8 mouse cellular contexts compared by ENCODE assay signal in genomic region chr9:47529602-47530450, GRCm38 (mm10). TPM values are rescaled to one million over a fixed set of nuclear protein-coding genes. Genes with fewer than 3 reads are reported as not detected.
DNase-seq lines count a peak whose midpoint lies in the region; ATAC-seq lines count a peak whose summit lies in the region.

Gene Cadm1 (plus strand): TSS chr9:47530173.

- 1% methylated on average over 70 of the region's 72 CpGs for WGBS in macrophage (ENCODE audit: missing documents)

- peak within 1 kb of the TSS; percentile 49 for H3K4me3 ChIP-seq in macrophage (ENCODE audit: inconsistent target)

- no peaks in the 10 kb centered on the region for H3K36me3 ChIP-seq in macrophage (ENCODE audit: inconsistent target)

- peaks cover 37% of the 10 kb centered on the region for H3K79me2 ChIP-seq in macrophage (ENCODE audit: inconsistent target)

- DNase-seq in adrenal gland, postnatal 10 days = peak; percentile 97
- DNase-seq in embryo, embryonic 9.5 days (ENCODE audit: extremely low spot score) = peak; percentile 97
- DNase-seq in gastrocnemius, postnatal 36 days = peak; percentile 82 to 89
- peak; percentile 88 to 97 for DNase-seq in left cerebral cortex, adult 8-10 months (ENCODE audit: low spot score in 2 of 2)
- DNase-seq in retina, postnatal 7 days (ENCODE audit: low read depth, low spot score) = peak; percentile 98
- DNase-seq in thymus, postnatal 4 days = peak; percentile 91

- peak; percentile 54 for ATAC-seq in inflammation-experienced regulatory T-cells, adult 6 months

- H3K27ac ChIP-seq in macrophage = peak within 1 kb of the TSS; percentile 46; the same call in 1 of the 2 replicates

- intact Hi-C loops in gastrocnemius, postnatal 36 days (cut with DNase I) = loop anchor here (2.0 kb wide), 1 partner anchor 171 kb away; no protein-coding TSS in a partner anchor

RNA-seq across cellular contexts. Expression of gene Cadm1, which starts in this region (rescaled TPM):
- total RNA-seq in adrenal gland, postnatal 10 days (2021) = 10 to 100 TPM; 32.0 to 39.5 TPM
- 1 to 10 TPM; 2.3 to 3.2 TPM for total RNA-seq in gastrocnemius, postnatal 36 days (2021)
- polyA plus RNA-seq in inflammation-experienced regulatory T-cells, adult 6 months (2017; shearing (Covaris generic)) = under 1 TPM in 1 of 3 experiments, not detected in 2; 0.42 TPM
- total RNA-seq in left cerebral cortex, adult 8-10 months (2022) = 100 to 1,000 TPM; 218 to 230 (median 223) TPM
- 10 to 100 TPM; 12.2 to 58.3 (median 34.6) TPM for total RNA-seq in macrophage (2018; cell fraction: chromatin; rRNA removed)
- total RNA-seq in macrophage (2018; cell fraction: cytosol; rRNA removed) = 10 to 100 TPM; 20.7 to 40.6 (median 29.4) TPM
- 10 to 100 TPM; 22.9 to 89.6 (median 44.9) TPM for total RNA-seq in macrophage (2018; cell fraction: nucleus; rRNA removed)
- polyA plus RNA-seq in macrophage (2018) = 31.2 to 44.9 TPM (median 36.3 TPM) in 3 replicates

Comparison
In these comparisons a context has a peak if more than half of its experiments do, and no peak if none do; other contexts are left out.
1. Peak in every context shown above with its lines: DNase-seq, ATAC-seq, H3K4me3 ChIP-seq and H3K27ac ChIP-seq.
2. RNA of gene Cadm1 (total RNA-seq): 218 to 230 TPM in left cerebral cortex, adult 8-10 months and 32.0 to 39.5 TPM in adrenal gland, postnatal 10 days; 2.3 to 3.2 TPM in gastrocnemius, postnatal 36 days; every median in the first group is over 4 times any median in the second.
3. RNA of gene Cadm1 (total RNA-seq): 218 to 230 TPM in left cerebral cortex, adult 8-10 months; 32.0 to 39.5 TPM in adrenal gland, postnatal 10 days; every median in the first group is over 4 times any median in the second.
4. RNA of gene Cadm1 (polyA plus RNA-seq): 31.2 to 44.9 TPM in macrophage; 0.42 TPM in inflammation-experienced regulatory T-cells, adult 6 months; every median in the first group is over 10 times any median in the second.
5. Peak in ATAC-seq in inflammation-experienced regulatory T-cells, adult 6 months; RNA of the gene not detected or under 1 TPM.